Mouse (Mus musculus): ENCODE measurements around the gene Rnf213.
A peak's percentile ranks its signal among the peaks of the same experiment; 100 is the strongest.

Gene Rnf213

GRCm38 (mm10) chr11:119390271-119391231, 2.3 kb upstream of the Rnf213 start:
- peak; percentile 20 for DNase-seq

- DNase-seq, result no peak
Observed at GRCm38 (mm10) chr11:119391386-119392000, 1.4 kb upstream of the Rnf213 start.

- DNase-seq, result peak; percentile 17
Observed at GRCm38 (mm10) chr11:119392001-119392614, 792 bp upstream of the Rnf213 start.

GRCm38 (mm10) chr11:119393483-119393804, 544 bp downstream of the Rnf213 start:
- no peak for DNase-seq

GRCm38 (mm10) chr11:119394210-119394609, 1.3 kb downstream of the Rnf213 start:
- DNase-seq, result no peak

- DNase-seq, result no peak
Observed at GRCm38 (mm10) chr11:119395394-119395793, 2.5 kb downstream of the Rnf213 start.

GRCm38 (mm10) chr11:119395931-119396330, 3.0 kb downstream of the Rnf213 start:
- DNase-seq, result no peak

GRCm38 (mm10) chr11:119396461-119396860, 3.6 kb downstream of the Rnf213 start:
- no peak for DNase-seq

GRCm38 (mm10) chr11:119402501-119403160, 9.7 kb downstream of the Rnf213 start:
- no peak for DNase-seq

GRCm38 (mm10) chr11:119404627-119405026, 11.7 kb downstream of the Rnf213 start:
- DNase-seq, result no peak

GRCm38 (mm10) chr11:119407381-119407780, 14.5 kb downstream of the Rnf213 start:
- no peak for DNase-seq

- DNase-seq, result no peak
Observed at GRCm38 (mm10) chr11:119407977-119408376, 15.1 kb downstream of the Rnf213 start.

GRCm38 (mm10) chr11:119419327-119420118, 26.6 kb downstream of the Rnf213 start:
- no peak for DNase-seq

- no peak for DNase-seq
Observed at GRCm38 (mm10) chr11:119420426-119420825, 27.5 kb downstream of the Rnf213 start.

GRCm38 (mm10) chr11:119427431-119427830, 34.5 kb downstream of the Rnf213 start:
- DNase-seq, result no peak

GRCm38 (mm10) chr11:119427986-119428385, 35.1 kb downstream of the Rnf213 start:
- no peak for DNase-seq

GRCm38 (mm10) chr11:119428649-119429136, 35.8 kb downstream of the Rnf213 start:
- DNase-seq, result no peak

GRCm38 (mm10) chr11:119431516-119431915, 38.6 kb downstream of the Rnf213 start:
- DNase-seq, result no peak

- DNase-seq, result peak; percentile 41
Observed at GRCm38 (mm10) chr11:119432706-119433105, 39.8 kb downstream of the Rnf213 start.

- no peak for DNase-seq
Observed at GRCm38 (mm10) chr11:119434316-119434715, 41.4 kb downstream of the Rnf213 start.

- DNase-seq, result no peak
Observed at GRCm38 (mm10) chr11:119435880-119436872, 43.3 kb downstream of the Rnf213 start.

Data from cerebellum, adult 9-11 months (tissue).